Mouse (Mus musculus) forebrain, embryonic 12.5 days (tissue): ENCODE measurements around the gene Slc4a11. TPM values are rescaled to one million over a fixed set of nuclear protein-coding genes. Genes with fewer than 3 reads are reported as not detected.

ENCODE experiments used
- ATAC-seq: fragments of 200-750 bp; cut with Nextera tagmentation; 2 replicates; pipeline ENCODE4 v1.8.0; 2017; ENCODE audit warnings: moderate TSS enrichment; ENCODE audit not compliant: low FRiP score
- H3K27ac ChIP-seq: fragments of 300-500 bp; sonication (generic); 2 replicates; pipeline ENCODE4 v1.5.1; 2016; ENCODE audit warnings: mild to moderate bottlenecking
- H3K27me3 ChIP-seq: fragments of 300-500 bp; sonication (generic); 2 replicates; pipeline ENCODE4 v1.6.1; 2016; ENCODE audit warnings: mild to moderate bottlenecking
- H3K36me3 ChIP-seq: fragments of 300-500 bp; sonication (generic); replicated peaks from 2 replicates; pipeline ENCODE4 v1.6.1; 2016; ENCODE audit warnings: mild to moderate bottlenecking
- H3K4me1 ChIP-seq: fragments of 300-500 bp; sonication (generic); 2 replicates; pipeline ENCODE4 v1.6.1; 2016
- H3K4me2 ChIP-seq: fragments of 300-500 bp; sonication (generic); 2 replicates; pipeline ENCODE4 v1.6.1; 2016; ENCODE audit warnings: mild to moderate bottlenecking, moderate library complexity
- H3K4me3 ChIP-seq: fragments of 300-500 bp; sonication (generic); replicated peaks from 2 replicates; pipeline ENCODE4 v1.5.1; 2016; ENCODE audit warnings: mild to moderate bottlenecking
- H3K9ac ChIP-seq: fragments of 300-500 bp; sonication (generic); 2 replicates; pipeline ENCODE4 v1.6.1; 2016; ENCODE audit warnings: mild to moderate bottlenecking
- H3K9me3 ChIP-seq: fragments of 300-500 bp; sonication (generic); 2 replicates; pipeline ENCODE4 v1.6.1; 2016
- WGBS: fragments of 180-500 bp; shearing (Covaris S2); methylation state at CpG from one replicate; pipeline ENCODE4 v1.1.7; 2016; 5-methylcytosine and 5-hydroxymethylcytosine counted together
- polyA plus RNA-seq: library from polyadenylated mRNA; unstranded; fragments of >200 nt; fragmentation: Nextera tagmentation; extraction: Ambion mirVana; gene quantifications from 2 replicates; pipeline ENCODE4 v1.2.1, GENCODE M21; 2016

Slc4a11 gene
- polyA plus RNA-seq, 1 experiment from 2014 or later = 0.82 TPM

- Histone ChIP-seq H3K36me3 (peaks cover 30% of the 10 kb centered on the region), H3K27ac (no peak overlapping the region), H3K27me3 (no peaks in the 10 kb centered on the region), H3K4me3 (no peak overlapping the region), H3K4me2 (no peak overlapping the region), H3K9me3 (no peaks in the 10 kb centered on the region), H3K4me1 (no peaks in the 10 kb centered on the region), H3K9ac (no peak overlapping the region)
- no peak for ATAC-seq
- WGBS = 71% methylated on average over 4 of the region's 4 CpGs
These were observed 9.3 kb upstream of the Slc4a11 start for GRCm38 (mm10) chr2:130706602-130707001.

GRCm38 (mm10) chr2:130705178-130705577 lies 7.9 kb upstream of the Slc4a11 start:
- WGBS = 69% methylated on average over 6 of the region's 6 CpGs
- no peak for ATAC-seq
- Histone ChIP-seq H3K4me2 (no peak overlapping the region), H3K36me3 (peaks cover 16% of the 10 kb centered on the region), H3K27me3 (peaks cover 2% of the 10 kb centered on the region; the same call in 1 of the 2 replicates), H3K4me1 (no peaks in the 10 kb centered on the region), H3K9me3 (no peaks in the 10 kb centered on the region), H3K27ac (no peak overlapping the region), H3K4me3 (no peak overlapping the region), H3K9ac (no peak overlapping the region)

GRCm38 (mm10) chr2:130704040-130705001 lies 7.0 kb upstream of the Slc4a11 start:
- Histone ChIP-seq H3K4me2 (no peak overlapping the region), H3K4me1 (no peaks in the 10 kb centered on the region), H3K27me3 (peaks cover 8% of the 10 kb centered on the region), H3K27ac (no peak overlapping the region), H3K9me3 (no peaks in the 10 kb centered on the region), H3K36me3 (peaks cover 8% of the 10 kb centered on the region), H3K4me3 (no peak overlapping the region), H3K9ac (no peak overlapping the region)
- ATAC-seq = no peak
- 69% methylated on average over 9 of the region's 9 CpGs for WGBS

GRCm38 (mm10) chr2:130697821-130698266 lies 525 bp upstream of the Slc4a11 start:
- H3K27ac ChIP-seq = no peak overlapping the region
- no peaks in the 10 kb centered on the region for H3K9me3 ChIP-seq
- peak; percentile 66 for ATAC-seq
- H3K36me3 ChIP-seq = no peaks in the 10 kb centered on the region
- peaks cover 60% of the 10 kb centered on the region for H3K27me3 ChIP-seq
- H3K9ac ChIP-seq = peak overlapping the region; percentile 56; the same call in 1 of the 2 replicates
- H3K4me3 ChIP-seq = peak overlapping the region; percentile 59
- peaks cover 19% of the 10 kb centered on the region for H3K4me1 ChIP-seq
- WGBS = 0% methylated on average over 14 of the region's 14 CpGs
- H3K4me2 ChIP-seq = peak overlapping the region; percentile 100

GRCm38 (mm10) chr2:130696700-130697152 lies 593 bp downstream of the Slc4a11 start:
- ATAC-seq = no peak
- Histone ChIP-seq H3K9ac (peak overlapping the region; percentile 56), H3K4me3 (peak overlapping the region; percentile 59), H3K4me1 (peaks cover 19% of the 10 kb centered on the region), H3K27me3 (peaks cover 60% of the 10 kb centered on the region), H3K9me3 (no peaks in the 10 kb centered on the region), H3K4me2 (peak overlapping the region; percentile 100), H3K27ac (no peak overlapping the region), H3K36me3 (no peaks in the 10 kb centered on the region)
- WGBS = under 1% methylated on average over 31 of the region's 31 CpGs

GRCm38 (mm10) chr2:130693563-130693962 lies 3.8 kb downstream of the Slc4a11 start:
- no peak overlapping the region for H3K4me2 ChIP-seq

GRCm38 (mm10) chr2:130689011-130689410 lies 8.3 kb downstream of the Slc4a11 start:
- no peaks in the 10 kb centered on the region for H3K9me3 ChIP-seq
- WGBS = 84% methylated on average over 2 of the region's 2 CpGs
- no peak overlapping the region for H3K4me3 ChIP-seq
- no peak overlapping the region for H3K27ac ChIP-seq
- H3K9ac ChIP-seq = no peak overlapping the region
- no peaks in the 10 kb centered on the region for H3K4me1 ChIP-seq
- H3K36me3 ChIP-seq = peaks cover 19% of the 10 kb centered on the region
- ATAC-seq = no peak
- no peak overlapping the region for H3K4me2 ChIP-seq
- 0 out of 2 replicates have a peak, but pooled peaks cover 3% of the 10 kb centered on the region for H3K27me3 ChIP-seq

More at GRCm38 (mm10) chr2:130693563-130693962, 3.8 kb downstream of the Slc4a11 start:
- Histone ChIP-seq H3K27ac (no peak overlapping the region), H3K4me1 (peaks cover 19% of the 10 kb centered on the region), H3K36me3 (no peaks in the 10 kb centered on the region), H3K4me3 (no peak overlapping the region), H3K9ac (no peak overlapping the region), H3K27me3 (peaks cover 46% of the 10 kb centered on the region), H3K9me3 (no peaks in the 10 kb centered on the region)
- ATAC-seq = no peak
- WGBS = 38% methylated on average over 3 of the region's 3 CpGs

- no peak overlapping the region for H3K27ac ChIP-seq
- H3K4me2 ChIP-seq = no peak overlapping the region
- H3K9ac ChIP-seq = no peak overlapping the region
- no peak overlapping the region for H3K4me3 ChIP-seq
- no peaks in the 10 kb centered on the region for H3K4me1 ChIP-seq
- H3K36me3 ChIP-seq = peaks cover 51% of the 10 kb centered on the region
- 89% methylated on average over 9 of the region's 9 CpGs for WGBS
- H3K27me3 ChIP-seq = no peaks in the 10 kb centered on the region
- ATAC-seq = no peak
- no peaks in the 10 kb centered on the region for H3K9me3 ChIP-seq
These were observed 11.9 kb downstream of the Slc4a11 start for GRCm38 (mm10) chr2:130685426-130685825.

GRCm38 (mm10) chr2:130681531-130681930 lies 15.8 kb downstream of the Slc4a11 start:
- Histone ChIP-seq H3K4me3 (no peak overlapping the region), H3K9me3 (no peaks in the 10 kb centered on the region), H3K9ac (no peak overlapping the region), H3K27me3 (no peaks in the 10 kb centered on the region), H3K4me2 (no peak overlapping the region), H3K27ac (no peak overlapping the region), H3K4me1 (no peaks in the 10 kb centered on the region), H3K36me3 (peaks cover 86% of the 10 kb centered on the region)
- 81% methylated on average over 3 of the region's 3 CpGs for WGBS
- no peak for ATAC-seq

GRCm38 (mm10) chr2:130679899-130680298 lies 17.4 kb downstream of the Slc4a11 start:
- Histone ChIP-seq H3K4me1 (no peaks in the 10 kb centered on the region), H3K4me2 (no peak overlapping the region), H3K27ac (no peak overlapping the region), H3K4me3 (no peak overlapping the region), H3K9ac (no peak overlapping the region), H3K9me3 (no peaks in the 10 kb centered on the region), H3K27me3 (no peaks in the 10 kb centered on the region), H3K36me3 (peaks cover 96% of the 10 kb centered on the region)
- ATAC-seq = no peak
- 93% methylated on average over 6 of the region's 6 CpGs for WGBS

- no peaks in the 10 kb centered on the region for H3K9me3 ChIP-seq
- no peaks in the 10 kb centered on the region for H3K4me1 ChIP-seq
- peaks cover 96% of the 10 kb centered on the region for H3K36me3 ChIP-seq
- no peaks in the 10 kb centered on the region for H3K27me3 ChIP-seq
- H3K27ac ChIP-seq = no peak overlapping the region
- no peak overlapping the region for H3K4me3 ChIP-seq
- 95% methylated on average over 12 of the region's 12 CpGs for WGBS
- no peak overlapping the region for H3K9ac ChIP-seq
- no peak for ATAC-seq
- H3K4me2 ChIP-seq = no peak overlapping the region
These were observed 18.2 kb downstream of the Slc4a11 start for GRCm38 (mm10) chr2:130679154-130679553.

- WGBS = 91% methylated on average over 10 of the region's 10 CpGs
- H3K4me1 ChIP-seq = no peaks in the 10 kb centered on the region
- H3K27me3 ChIP-seq = no peaks in the 10 kb centered on the region
- no peak for ATAC-seq
- no peaks in the 10 kb centered on the region for H3K9me3 ChIP-seq
- H3K27ac ChIP-seq = no peak overlapping the region
- H3K4me2 ChIP-seq = no peak overlapping the region
- H3K9ac ChIP-seq = no peak overlapping the region
- H3K36me3 ChIP-seq = peaks cover 96% of the 10 kb centered on the region
- no peak overlapping the region for H3K4me3 ChIP-seq
These were observed 20.1 kb downstream of the Slc4a11 start for GRCm38 (mm10) chr2:130677211-130677610.
